Comparison of ENCODE assay signal across 29 mouse cellular contexts in the genomic region with DNA sequence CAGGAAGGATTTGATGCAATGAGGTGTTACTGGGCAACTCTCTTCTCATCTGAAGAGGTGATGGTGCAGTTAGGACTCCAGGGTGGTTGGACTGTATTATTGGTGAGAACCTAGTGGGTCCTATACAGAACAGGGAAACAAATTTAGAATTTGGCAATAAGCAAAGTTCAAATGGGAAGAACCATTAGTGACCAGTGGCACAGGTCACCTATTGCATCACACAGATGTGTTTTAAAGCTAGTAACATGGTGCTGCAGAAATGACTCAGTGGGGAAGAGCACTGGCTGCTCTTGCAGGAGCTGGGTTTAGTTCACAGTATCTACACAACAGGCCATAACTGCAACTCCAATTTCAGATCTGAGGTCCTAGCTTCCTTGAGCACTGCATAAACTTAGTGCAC. TPM values are rescaled to one million over a fixed set of nuclear protein-coding genes. Genes with fewer than 3 reads are reported as not detected.
"Had no signal": no experiment of that assay in that cellular context is flagged by ENCODE, and none has a peak within 500 bp of the region (broad histone marks: within the 10 kb centered on the region; RNA-seq: fewer than 3 reads in every experiment).

No protein-coding gene starts in this region.

- H3K4me1 ChIP-seq: limb, embryonic 10.5 days; limb, embryonic 13.5 days; midbrain, embryonic 10.5 days; midbrain, embryonic 13.5 days; neural tube, embryonic 13.5 days had no signal

- H3K27ac ChIP-seq: kidney, postnatal 0 days; layer of hippocampus, adult 2 months; limb, embryonic 10.5 days; limb, embryonic 13.5 days; liver, embryonic 14.5 days; midbrain, embryonic 10.5 days; midbrain, embryonic 13.5 days; neural tube, embryonic 13.5 days; stomach, postnatal 0 days had no signal

- DNase-seq: kidney, adult 2 months; kidney, postnatal 25 days; layer of hippocampus, adult 9-11 months; lung, embryonic 14.5 days; lung, postnatal 36 days; thymus, adult 2 months; thymus, postnatal 25 days had no signal

- H3K27me3 ChIP-seq: limb, embryonic 13.5 days; megakaryocyte, embryonic 14.5 days; midbrain, embryonic 13.5 days; neural tube, embryonic 13.5 days had no signal

- ATAC-seq: inflammation-experienced regulatory T-cells, adult 6 months; intestine, embryonic 16.5 days; lung, postnatal 0 days; midbrain, embryonic 13.5 days; midbrain, embryonic 16.5 days had no signal

- H3K4me3 ChIP-seq: layer of hippocampus, adult 2 months; limb, embryonic 10.5 days; limb, embryonic 13.5 days; megakaryocyte, embryonic 14.5 days; midbrain, embryonic 10.5 days; midbrain, embryonic 13.5 days; myocyte; neural tube, embryonic 13.5 days had no signal

- H3K9ac ChIP-seq: limb, embryonic 13.5 days; liver, embryonic 14.5 days; lung, embryonic 14.5 days; midbrain, embryonic 13.5 days; neural tube, embryonic 13.5 days had no signal

- H3K4me2 ChIP-seq: limb, embryonic 13.5 days; lung, embryonic 14.5 days; midbrain, embryonic 13.5 days; neural tube, embryonic 13.5 days had no signal

- H3K9me3 ChIP-seq: limb, embryonic 10.5 days; limb, embryonic 13.5 days; megakaryocyte, embryonic 14.5 days; midbrain, embryonic 10.5 days; midbrain, embryonic 13.5 days; neural tube, embryonic 13.5 days had no signal

RNA-seq across cellular contexts. Expression of gene Pxt1, which starts 26.5 kb away (rescaled TPM):
- total RNA-seq: layer of hippocampus, adult 2 months; layer of hippocampus, postnatal 25 days; left cerebral cortex, adult 18-20 months; left cerebral cortex, postnatal 25 days; monocyte, adult 5-6 weeks; neutrophil, adult 5-6 weeks had no signal
- polyA plus RNA-seq: inflammation-experienced regulatory T-cells, adult 6 months; intestine, embryonic 16.5 days; kidney, postnatal 0 days; limb, embryonic 13.5 days; midbrain, embryonic 10.5 days; midbrain, embryonic 13.5 days; midbrain, embryonic 16.5 days; myocyte; neural tube, embryonic 13.5 days; small intestine, adult 2 months; stomach, embryonic 14.5 days had no signal

RNA-seq across cellular contexts. Expression of gene 4930539E08Rik, which starts 55.0 kb away (rescaled TPM):
- polyA plus RNA-seq: myocyte had no signal
